Mouse (Mus musculus): ENCODE measurements around the gene Serpina11. TPM values are rescaled to one million over a fixed set of nuclear protein-coding genes. Genes with fewer than 3 reads are reported as not detected.
A peak's percentile ranks its signal among the peaks of the same experiment; 100 is the strongest.

The Serpina11 gene
- total RNA-seq (2021), result not detected
- long read RNA-seq, experiment 1, result 0 reads
- long read RNA-seq, experiment 2, result 0 reads

- DNase-seq, result no peak
- intact Hi-C loops (cut with DNase I), result no loop called here
Observed at GRCm38 (mm10) chr12:103989857-103990256, at the start of gene Serpina11. Serpina11 (minus strand) TSS chr12:103989957.

GRCm38 (mm10) chr12:104038181-104038580 is 48.4 kb upstream of the Serpina11 start:
- intact Hi-C loops (cut with DNase I), result loop anchor here (10.0 kb wide), 1 partner anchor 1363 kb away; no protein-coding TSS in a partner anchor
- no peak for DNase-seq

- intact Hi-C loops (cut with DNase I), result loop anchor here (10.0 kb wide), 1 partner anchor 1359 kb away; no protein-coding TSS in a partner anchor
- DNase-seq, result no peak
Observed at GRCm38 (mm10) chr12:104033752-104034151, 44.0 kb upstream of the Serpina11 start.

- intact Hi-C loops (cut with DNase I), result loop anchor here (10.0 kb wide), 1 partner anchor 1355 kb away; no protein-coding TSS in a partner anchor
- no peak for DNase-seq
Observed at GRCm38 (mm10) chr12:104029986-104030385, 40.2 kb upstream of the Serpina11 start.

- intact Hi-C loops (cut with DNase I), result no loop called here
- no peak for DNase-seq
Observed at GRCm38 (mm10) chr12:104015280-104015679, 25.5 kb upstream of the Serpina11 start.

GRCm38 (mm10) chr12:104013620-104014019 is 23.9 kb upstream of the Serpina11 start, which contains the start of gene Serpina9:
Serpina9 (minus strand) TSS chr12:104013755.
- no peak for DNase-seq
- intact Hi-C loops (cut with DNase I), result no loop called here

GRCm38 (mm10) chr12:104004689-104005088 is 14.9 kb upstream of the Serpina11 start:
- intact Hi-C loops (cut with DNase I), result no loop called here
- no peak for DNase-seq

GRCm38 (mm10) chr12:104003238-104003612 is 13.5 kb upstream of the Serpina11 start:
- intact Hi-C loops (cut with DNase I), result no loop called here
- DNase-seq, result no peak

- DNase-seq, result no peak
Observed at GRCm38 (mm10) chr12:104002569-104003237, 12.9 kb upstream of the Serpina11 start.

GRCm38 (mm10) chr12:104000594-104000993 is 10.8 kb upstream of the Serpina11 start:
- intact Hi-C loops (cut with DNase I), result no loop called here
- DNase-seq, result no peak

More at GRCm38 (mm10) chr12:104002569-104003237, 12.9 kb upstream of the Serpina11 start:
- intact Hi-C loops (cut with DNase I), result no loop called here

- intact Hi-C loops (cut with DNase I), result loop anchor here (5.0 kb wide), 1 partner anchor 418 kb away; no protein-coding TSS in a partner anchor
- DNase-seq, result no peak
Observed at GRCm38 (mm10) chr12:103999611-104000010, 9.9 kb upstream of the Serpina11 start.

GRCm38 (mm10) chr12:103996513-103996912 is 6.8 kb upstream of the Serpina11 start:
- intact Hi-C loops (cut with DNase I), result loop anchor here (1.0 to 5.0 kb wide), 2 partner anchors 73 to 421 kb away; no protein-coding TSS in a partner anchor
- no peak for DNase-seq

- intact Hi-C loops (cut with DNase I), result loop anchor here (1.0 to 5.0 kb wide), 2 partner anchors 74 to 422 kb away; no protein-coding TSS in a partner anchor
- peak; percentile 30 to 35 for DNase-seq
Observed at GRCm38 (mm10) chr12:103995292-103996072, 5.7 kb upstream of the Serpina11 start.

GRCm38 (mm10) chr12:103992945-103993344 is 3.2 kb upstream of the Serpina11 start:
- DNase-seq, result no peak
- intact Hi-C loops (cut with DNase I), result no loop called here

GRCm38 (mm10) chr12:103989514-103989767 is 316 bp downstream of the Serpina11 start:
- no peak for DNase-seq
- intact Hi-C loops (cut with DNase I), result no loop called here

GRCm38 (mm10) chr12:103988754-103989513 is 823 bp downstream of the Serpina11 start:
- intact Hi-C loops (cut with DNase I), result no loop called here
- DNase-seq, result no peak

- intact Hi-C loops (cut with DNase I), result no loop called here
- no peak for DNase-seq
Observed at GRCm38 (mm10) chr12:103985868-103986267, 3.9 kb downstream of the Serpina11 start.

- intact Hi-C loops (cut with DNase I), result no loop called here
- DNase-seq, result no peak
Observed at GRCm38 (mm10) chr12:103984935-103985334, 4.8 kb downstream of the Serpina11 start.

- DNase-seq, result no peak
- intact Hi-C loops (cut with DNase I), result no loop called here
Observed at GRCm38 (mm10) chr12:103981646-103982360, 8.0 kb downstream of the Serpina11 start.

GRCm38 (mm10) chr12:103978294-103978693 is 11.5 kb downstream of the Serpina11 start:
- intact Hi-C loops (cut with DNase I), result no loop called here

More at GRCm38 (mm10) chr12:103978294-103978693, 11.5 kb downstream of the Serpina11 start:
- DNase-seq, result no peak

Data from gastrocnemius, postnatal 36 days (tissue).